Mouse (Mus musculus): ENCODE measurements around the gene Vtcn1. TPM values are rescaled to one million over a fixed set of nuclear protein-coding genes. Genes with fewer than 3 reads are reported as not detected.
"Not testable (repeated sequence)": the region's sequence is repeated elsewhere in the genome, so short reads cannot be mapped to it uniquely, and the experiment has no call there.

Gene Vtcn1
- total RNA-seq (2021): under 1 TPM; 0.14 to 0.48 TPM
- long read RNA-seq, experiment 1, partial matches to known transcripts: 0 of 3 reads
- long read RNA-seq, experiment 1, other reads (novel, unspliced or antisense): 3 of 3 reads
- long read RNA-seq, experiment 2, partial matches to known transcripts: 0 of 2 reads
- long read RNA-seq, experiment 2, other reads (novel, unspliced or antisense): 2 of 2 reads

DNA sequence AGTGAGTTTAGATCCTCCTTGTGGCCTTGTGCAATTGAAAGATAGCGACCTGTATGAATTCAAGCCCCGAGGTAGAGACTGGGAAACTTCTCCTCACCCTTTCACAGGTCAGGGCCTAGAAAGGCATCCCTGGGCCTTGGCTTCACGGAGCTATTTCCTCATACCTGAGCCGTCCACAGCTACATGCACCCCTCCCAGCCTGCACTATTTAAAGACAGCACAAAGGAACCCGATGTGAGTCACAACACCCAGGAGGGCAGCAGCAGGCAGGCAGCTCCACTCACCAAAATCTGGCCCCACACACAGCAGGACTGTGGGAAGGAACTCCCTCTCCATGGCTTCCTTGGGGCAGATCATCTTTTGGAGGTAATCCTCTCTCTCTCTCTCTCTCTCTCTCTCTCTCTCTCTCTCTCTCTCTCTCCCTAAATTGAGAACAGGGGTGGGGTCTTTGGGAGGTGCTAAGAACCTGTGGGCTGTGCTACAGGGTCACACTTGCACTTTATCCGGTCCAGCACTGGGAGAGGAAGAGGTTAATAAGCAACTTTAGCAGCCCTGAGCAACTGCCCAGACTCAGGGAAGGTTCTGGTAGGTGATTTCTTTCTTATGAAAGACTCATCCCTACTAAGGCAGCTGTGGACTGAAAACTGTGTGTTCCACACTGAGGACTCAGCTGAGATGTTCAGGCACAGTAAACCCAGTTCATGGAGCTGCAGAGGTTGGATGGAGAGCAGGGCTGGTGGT is at the start of gene Vtcn1:
Vtcn1 (plus strand) TSS at position 235 of the 741 bp plus-strand sequence.
- DNase-seq (ENCODE audit: low spot score in 2 of 2): no peak

DNA sequence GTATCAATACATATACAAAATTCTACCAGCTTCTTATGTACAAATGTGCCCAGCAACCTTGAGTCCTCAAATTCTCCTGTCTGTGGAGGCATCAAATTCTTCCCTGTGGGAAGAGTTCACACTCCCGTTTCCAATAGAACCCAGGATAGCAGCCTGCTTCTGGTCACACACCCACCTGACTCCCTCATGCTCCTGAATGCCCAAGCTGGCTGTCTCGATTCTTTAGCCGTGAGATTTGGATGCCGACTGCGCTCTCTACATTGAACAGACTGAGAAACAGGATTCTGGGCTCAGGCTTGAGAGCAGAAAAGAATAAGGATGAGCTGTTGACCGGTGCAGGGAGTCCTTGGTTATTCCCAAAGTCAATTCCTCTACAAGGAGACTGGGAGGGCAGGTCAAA is 48.3 kb upstream of the Vtcn1 start:
- DNase-seq (ENCODE audit: low spot score in 2 of 2): no peak

DNA sequence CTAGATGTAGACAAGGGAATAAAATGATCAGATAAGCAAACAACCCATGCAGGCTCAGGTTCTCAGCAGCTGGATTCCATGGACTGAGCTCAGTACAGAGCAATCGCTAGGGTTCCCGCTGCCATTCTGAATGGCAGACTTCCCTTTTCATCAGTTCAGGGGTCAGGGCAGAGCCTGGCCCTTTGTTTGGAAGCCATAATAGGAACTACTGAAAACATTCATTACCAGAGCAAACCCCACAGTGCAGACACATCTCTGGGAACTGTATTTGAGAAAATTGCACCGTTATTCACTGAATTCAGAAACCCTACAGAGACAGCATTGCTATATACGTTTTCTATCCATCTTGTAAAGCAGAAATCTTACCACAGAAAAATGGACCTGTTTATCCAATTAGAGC is 47.7 kb upstream of the Vtcn1 start:
- no peak for DNase-seq (ENCODE audit: low spot score in 2 of 2)

DNA sequence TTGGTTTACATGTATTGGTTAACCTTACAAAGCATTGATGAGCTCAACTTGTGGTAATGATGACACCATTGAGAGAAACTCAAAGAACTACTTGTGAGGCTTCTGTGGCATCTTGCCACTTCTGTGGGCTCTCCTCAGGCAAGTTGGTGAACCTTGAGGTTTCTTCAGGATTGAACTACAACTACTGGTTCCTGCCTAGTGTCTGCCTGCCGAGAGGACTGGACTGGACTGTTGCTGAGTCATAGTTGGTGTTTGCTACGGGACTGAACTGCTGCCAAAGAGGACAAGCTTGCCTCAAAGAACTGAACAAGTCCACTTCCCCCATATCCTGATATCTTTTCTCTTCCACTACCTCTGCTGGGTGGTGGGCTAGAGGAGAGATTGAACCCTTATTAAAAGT is 39.2 kb upstream of the Vtcn1 start:
- no peak for DNase-seq (ENCODE audit: low spot score in 2 of 2)

DNA sequence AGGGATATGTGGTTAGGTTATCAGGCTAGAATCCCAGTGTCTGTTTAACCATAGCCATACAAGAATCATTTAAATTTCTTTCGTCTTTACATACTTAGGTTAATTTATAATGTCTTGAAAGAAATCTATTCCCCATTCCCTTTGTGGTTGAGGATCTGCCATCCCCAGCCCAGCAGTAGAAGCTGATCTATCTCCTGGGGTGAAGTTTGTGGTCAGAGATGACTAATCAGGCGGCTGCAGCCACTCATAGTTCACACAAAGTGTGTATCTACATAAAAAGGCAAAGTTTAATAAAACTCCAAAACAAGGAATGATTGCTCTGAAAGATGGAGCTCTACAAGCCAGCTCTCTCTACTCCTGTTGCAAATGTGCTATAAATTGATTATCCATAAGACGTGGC is 33.6 kb upstream of the Vtcn1 start:
- no peak for DNase-seq (ENCODE audit: low spot score in 2 of 2)

DNA sequence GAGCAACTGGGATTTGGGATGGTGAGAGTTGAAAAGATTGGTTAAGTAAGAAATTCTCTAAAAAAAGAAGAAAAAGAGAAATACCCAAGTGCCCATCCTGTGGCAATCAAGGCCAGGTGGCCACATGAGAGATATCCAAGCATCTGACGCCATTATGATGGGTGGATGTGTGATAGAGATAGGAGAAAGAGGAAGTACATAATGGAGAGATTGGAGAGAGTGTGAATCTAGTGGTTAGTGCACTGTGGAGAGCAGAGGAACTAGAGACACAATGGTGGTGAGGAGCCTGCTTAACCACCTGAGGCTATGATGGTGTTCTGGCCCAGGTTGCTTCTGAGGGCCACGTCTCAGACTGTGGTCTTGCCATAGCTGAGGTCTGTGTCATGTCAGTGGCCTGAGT is 31.9 kb upstream of the Vtcn1 start:
- no peak for DNase-seq (ENCODE audit: low spot score in 2 of 2)

DNA sequence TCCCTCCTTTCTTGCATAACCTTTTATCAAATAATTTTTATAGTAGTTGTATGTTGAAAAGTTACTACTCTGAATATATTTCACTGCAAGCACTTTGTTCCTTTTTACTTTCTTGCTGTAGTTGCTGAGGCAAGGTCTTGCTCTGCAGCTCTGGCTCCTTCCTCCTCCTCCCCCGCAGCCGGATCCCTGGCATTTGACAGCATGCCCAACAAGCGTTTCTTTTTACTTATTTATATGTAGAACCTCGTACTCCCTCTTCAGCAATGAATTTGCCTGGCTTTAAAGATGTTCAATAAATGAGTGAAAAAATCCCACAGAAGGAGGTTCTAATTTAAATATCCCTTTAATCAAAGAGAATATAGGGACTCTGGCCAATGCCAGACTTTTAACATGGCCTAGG is 28.7 kb upstream of the Vtcn1 start:
- DNase-seq (ENCODE audit: low spot score in 2 of 2): no peak

DNA sequence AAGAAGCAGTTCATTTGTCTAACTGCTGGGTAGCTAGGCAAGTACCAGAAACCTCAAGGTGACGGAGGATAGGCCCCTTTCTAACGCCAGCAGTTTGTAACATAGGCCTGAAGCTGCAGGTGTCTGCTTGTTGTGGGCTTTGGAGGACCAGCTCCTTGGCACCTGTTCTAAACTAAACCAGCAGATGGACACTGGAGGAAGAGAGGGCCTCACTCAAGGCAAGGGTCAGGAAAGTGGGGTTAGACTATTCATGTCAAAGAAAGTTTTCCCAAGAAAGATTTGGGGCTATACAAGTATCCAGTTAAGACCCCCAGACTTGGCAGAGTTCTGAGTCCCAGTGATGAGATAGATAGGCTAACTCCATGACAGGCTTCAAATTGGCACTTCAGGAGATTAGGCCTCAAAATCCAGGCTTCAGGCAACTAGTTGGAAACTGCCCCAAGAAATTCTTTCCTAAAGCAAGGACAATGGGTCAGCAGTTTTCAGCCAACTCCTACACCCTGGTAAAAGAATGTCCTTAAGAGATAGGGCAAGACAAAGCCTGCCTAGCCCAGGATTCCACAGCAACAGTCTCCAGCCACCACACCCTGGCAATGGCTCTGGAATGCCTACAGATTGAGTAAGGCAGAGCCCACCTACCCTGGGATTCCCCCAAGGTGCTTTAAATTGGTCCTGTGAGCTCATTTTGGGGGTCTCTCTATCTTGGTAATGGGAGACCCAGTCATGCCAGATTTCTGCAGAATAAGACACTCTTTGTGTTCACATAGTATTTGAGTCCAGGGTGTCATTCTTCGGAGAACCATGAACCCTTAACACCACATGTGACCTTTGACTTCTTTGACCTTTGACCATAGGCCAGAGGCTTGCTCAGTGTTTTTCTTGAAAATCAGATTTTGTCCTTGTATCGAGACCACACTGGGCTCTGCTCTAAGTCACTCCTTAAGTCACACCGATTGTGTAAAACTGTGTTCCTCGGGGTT is 27.8 kb upstream of the Vtcn1 start:
- DNase-seq (ENCODE audit: low spot score in 2 of 2): no peak

DNA sequence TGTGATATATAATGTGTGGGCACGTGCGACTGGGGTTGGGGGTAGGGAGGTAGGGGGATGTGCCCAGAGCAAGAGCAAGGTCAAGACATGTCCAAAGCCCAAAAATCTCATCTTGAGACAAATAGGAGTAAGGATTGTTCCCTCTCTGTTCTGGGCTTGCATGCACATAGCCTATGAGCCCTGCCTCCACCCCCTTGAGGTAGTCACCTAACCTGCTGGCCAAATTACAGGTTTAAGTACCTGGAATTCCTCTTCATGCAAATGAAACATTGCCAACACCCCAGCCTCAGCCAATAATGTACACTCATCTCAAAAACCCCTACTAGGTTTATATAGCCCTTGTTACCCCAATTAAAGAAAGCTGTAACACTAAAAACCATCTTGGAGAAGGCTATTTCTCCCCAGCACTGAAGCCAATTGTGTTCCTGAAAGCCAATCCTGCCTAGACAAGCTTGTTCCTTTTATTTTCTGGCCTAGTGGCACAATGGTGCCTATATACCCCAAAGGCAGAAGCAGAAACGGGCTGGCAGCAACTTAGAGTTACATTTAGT is 26.3 kb upstream of the Vtcn1 start:
- DNase-seq (ENCODE audit: low spot score in 2 of 2): no peak

DNA sequence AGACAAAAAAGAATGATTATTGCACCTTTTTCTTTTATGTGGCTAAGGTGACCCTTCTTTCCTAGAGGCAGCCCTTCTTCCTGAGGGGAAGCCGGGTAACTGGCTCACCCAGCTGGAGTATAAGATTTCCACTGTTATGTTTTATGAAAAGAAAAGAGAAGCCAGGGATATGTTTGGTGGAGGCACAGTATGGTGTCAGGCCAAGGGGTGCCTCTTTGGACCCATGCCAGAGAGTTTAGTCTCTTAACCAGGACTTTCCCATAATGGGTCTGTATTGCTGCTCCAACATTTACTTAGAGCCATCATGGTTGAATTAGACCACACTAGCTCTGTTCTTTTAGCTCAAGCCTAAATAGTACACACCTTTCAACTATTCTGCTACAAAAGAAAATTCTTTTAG is 20.3 kb upstream of the Vtcn1 start:
- no peak for DNase-seq (ENCODE audit: low spot score in 2 of 2)

DNA sequence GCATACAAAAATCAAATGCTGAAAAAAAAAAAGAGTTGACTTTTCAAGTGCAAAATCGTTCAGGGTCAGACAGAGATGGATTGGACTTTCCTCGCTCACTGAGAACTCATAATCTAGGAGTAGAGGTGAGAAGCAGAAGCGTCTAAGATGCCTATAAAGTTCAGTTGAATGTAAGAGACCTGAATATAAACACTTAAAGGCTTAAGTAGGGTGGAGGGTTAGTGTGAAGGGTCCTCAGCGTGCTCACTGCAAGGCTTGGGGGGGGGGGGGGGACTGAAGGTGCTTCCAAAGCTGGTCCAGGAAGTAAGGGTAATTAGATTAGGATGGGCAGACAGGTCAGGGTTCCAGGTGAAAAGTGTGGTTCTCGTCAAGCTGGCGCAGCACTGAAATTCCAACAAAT is 19.3 kb upstream of the Vtcn1 start:
- no peak for DNase-seq (ENCODE audit: low spot score in 2 of 2)

DNA sequence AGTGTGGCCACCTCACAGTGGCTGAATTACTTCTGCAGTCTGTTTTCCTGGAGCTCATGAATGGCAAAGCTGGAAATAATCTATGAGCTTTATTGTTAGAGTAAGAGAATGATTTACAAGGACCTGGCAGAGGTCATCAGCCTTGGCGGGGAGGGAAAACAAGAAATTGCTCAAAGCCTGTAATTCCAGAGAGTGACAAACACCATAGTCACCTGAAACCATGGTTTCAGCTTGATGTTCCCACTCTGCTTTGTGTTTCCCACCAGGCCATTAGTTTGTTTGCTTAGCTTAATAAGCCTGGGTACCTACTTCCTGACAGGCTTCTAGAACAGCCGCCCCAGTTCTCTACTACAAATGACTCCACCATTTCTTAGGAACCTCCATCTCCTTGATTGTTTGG is 14.8 kb upstream of the Vtcn1 start:
- DNase-seq (ENCODE audit: low spot score in 2 of 2): no peak

DNA sequence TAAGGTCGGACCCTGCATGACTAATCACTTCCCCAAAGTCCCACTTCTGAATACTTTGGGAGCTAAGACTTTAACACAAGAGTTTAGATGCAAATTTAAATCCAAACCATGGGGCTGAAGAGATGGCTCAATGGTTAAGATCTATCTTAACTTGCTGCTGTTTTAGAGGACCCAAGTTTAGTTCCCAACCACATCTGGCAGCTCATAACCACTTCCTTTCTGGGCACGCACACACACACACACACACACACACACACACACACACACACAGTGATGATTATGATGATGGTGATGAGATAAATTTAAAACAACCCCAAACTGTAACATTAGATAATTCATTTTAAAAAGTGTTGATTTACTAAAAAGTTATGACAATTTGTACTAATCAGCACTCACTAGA is 13.4 kb upstream of the Vtcn1 start:
- DNase-seq (ENCODE audit: low spot score in 2 of 2): no peak

DNA sequence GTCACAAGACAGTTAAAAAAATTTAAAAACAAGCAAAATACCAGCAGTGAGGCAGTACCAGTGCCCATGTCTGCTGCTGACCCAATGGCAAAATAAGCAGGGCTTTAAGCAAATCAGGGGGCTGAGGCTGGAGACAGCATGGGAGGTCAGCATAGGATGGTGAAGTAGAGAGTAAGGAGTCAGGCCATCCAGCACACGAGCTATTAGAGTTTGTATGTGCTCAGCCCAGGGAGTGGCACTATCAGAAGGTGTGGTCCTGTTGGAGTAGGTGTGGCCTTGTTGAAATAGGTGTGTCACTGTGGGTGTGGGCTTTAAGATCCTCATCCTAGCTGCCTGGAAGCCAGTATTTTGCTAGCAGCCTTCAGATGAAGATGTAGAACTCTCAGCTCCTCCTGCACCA is 9.8 kb upstream of the Vtcn1 start:
- DNase-seq (ENCODE audit: low spot score in 2 of 2): not testable (repeated sequence)

DNA sequence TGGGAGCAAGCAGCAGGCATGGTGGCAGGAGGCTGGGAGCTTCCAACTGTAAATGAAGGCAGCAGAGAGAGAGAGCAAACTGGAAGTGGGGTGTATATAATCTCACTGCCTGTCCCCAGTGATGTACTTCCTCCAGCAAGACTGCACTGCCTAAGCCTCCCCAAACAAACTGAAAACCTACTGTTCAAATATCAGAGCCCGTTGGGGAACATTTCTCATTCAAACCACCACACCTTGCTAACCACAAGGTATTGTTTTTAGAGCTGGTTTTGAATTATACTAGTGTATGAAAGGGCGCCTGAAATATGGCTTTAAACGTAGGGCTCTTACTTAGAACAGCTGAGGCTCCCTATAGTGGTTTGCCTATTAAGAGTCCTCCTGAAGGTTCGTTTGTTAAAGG is 6.5 kb upstream of the Vtcn1 start:
- DNase-seq (ENCODE audit: low spot score in 2 of 2): no peak

DNA sequence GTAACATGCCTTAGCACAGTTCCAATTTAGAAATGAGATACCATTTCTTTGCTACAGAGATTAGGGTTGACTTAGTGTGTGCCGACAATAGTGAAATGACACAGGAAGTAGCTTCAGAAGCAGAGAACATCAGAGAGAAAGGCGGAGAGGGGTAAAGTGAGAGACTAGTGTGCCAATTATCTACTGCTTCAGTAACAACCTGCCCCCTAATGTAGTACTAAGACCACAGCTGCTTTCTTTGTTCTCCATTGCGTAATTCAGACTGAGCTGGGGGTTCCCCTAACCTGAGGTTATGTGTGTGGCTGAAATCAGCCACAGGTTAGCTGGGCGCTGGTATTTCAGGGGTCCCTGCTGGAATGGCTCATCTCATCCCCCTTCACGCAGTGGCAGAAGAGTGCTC is 5.7 kb upstream of the Vtcn1 start:
- no peak for DNase-seq (ENCODE audit: low spot score in 2 of 2)

DNA sequence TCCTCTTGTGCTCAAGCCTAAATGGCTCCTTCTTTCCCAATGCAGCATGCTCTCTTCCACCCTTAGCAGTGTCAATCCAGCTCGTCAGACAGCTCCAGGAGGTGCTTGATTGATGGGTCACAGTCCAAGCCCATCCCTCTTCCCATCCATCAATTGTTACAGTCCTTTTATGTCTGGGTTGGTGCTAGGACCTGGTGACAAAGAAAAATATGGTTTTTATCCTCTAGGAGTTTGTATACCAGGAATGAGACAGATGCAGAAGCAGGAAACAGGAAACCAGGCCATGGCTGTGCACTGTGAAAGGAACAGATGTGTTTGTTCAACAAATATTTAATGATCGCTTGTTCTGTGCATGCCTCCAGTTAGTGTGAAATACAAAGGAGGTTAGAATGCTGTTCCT is 4.4 kb upstream of the Vtcn1 start:
- DNase-seq (ENCODE audit: low spot score in 2 of 2): no peak

DNA sequence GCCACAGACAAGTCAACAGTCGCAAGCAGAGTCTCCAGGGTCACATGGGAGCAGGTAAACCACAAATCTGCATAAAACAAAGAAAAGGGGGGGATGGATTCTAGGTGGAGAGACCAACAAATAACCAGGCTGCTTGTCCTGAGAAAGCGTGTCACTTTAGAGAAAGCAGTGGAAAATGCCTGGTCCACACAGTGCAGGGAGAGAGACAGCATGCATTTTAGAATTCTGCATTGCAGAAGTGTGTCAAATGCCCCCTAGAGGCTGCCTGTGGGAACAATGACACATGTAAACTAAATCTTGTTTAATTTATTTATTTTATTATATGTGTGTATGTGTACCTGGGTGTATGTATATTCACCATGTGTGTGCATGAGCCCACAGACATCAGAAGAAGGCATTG is 4.0 kb upstream of the Vtcn1 start:
- DNase-seq (ENCODE audit: low spot score in 2 of 2): no peak

DNA sequence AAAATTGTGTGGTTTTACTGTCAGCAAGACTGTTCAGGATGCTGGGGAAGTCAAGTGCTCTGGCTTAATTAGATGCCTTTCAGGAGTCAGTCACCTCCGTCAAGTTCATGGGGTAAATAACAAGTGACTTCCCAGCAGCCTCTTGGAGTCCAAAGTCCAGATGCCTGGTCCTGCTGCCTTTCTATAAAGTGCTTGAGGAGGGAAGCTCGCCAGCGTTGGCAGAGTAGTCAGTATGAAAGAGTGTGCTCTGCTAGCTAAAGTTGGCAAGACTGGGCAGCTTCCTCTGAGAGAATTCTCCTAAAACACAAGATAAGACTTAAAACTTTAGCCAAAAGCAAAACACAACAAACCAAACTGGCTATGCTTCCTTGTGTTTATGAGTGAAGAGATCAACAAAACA is 18.5 kb downstream of the Vtcn1 start:
- no peak for DNase-seq (ENCODE audit: low spot score in 2 of 2)

DNA sequence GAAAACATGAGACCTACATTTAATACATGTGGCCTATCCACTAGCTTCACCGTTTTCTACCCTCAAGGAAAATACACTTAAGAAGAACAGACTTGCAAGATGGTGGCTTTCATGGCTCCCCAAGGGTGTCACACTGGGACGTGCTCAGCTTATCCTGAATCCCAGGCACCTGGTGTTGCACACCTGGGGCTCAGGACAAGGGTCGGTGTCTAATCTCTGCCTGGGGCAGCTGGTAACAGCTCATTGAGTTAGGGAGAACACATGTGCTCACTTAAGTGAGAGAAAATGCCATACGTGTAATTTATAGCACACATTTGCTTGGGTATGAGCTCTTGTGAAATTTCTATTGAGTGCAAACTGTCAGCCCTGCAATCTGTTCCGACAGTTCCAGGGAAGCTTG is 19.1 kb downstream of the Vtcn1 start:
- no peak for DNase-seq (ENCODE audit: low spot score in 2 of 2)

DNA sequence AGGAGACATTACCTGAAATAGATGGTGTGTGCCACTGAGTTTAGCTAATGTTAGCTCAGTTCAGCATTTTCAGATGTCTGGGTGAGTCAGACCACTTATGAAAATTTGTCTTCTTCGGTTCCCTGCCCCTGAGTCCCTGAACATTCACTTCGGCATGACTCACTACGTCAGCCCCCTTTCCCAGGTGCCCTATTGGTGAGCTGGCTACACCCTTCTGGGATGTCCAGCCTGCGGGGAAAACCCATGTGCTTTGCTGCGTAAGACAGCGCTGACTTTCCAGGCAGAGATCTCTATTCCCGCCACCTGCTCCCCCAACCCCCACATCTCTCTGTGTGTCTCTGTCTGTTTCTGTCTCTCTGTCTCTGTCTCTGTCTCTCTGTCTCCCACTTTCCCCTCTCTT is 23.1 kb downstream of the Vtcn1 start:
- no peak for DNase-seq (ENCODE audit: low spot score in 2 of 2)

DNA sequence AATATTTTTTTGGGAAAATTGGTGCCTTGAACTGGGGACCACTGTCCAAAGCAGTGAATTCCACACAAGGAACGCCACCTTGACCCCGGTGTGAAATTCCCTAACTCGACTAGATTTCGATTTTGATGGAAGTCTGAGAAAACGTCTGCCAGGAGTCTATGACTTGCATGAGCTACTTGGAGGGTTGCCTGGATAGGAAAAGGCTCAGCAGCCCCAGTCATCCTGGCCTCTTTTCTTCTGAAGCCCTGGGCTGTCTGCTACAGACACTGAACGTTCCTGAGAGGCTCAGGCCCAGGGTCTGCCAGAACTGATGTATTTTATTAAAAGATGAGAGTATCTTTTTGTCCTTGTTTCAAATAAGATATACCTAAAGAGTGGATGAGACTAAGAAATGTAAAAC is 25.2 kb downstream of the Vtcn1 start:
- DNase-seq (ENCODE audit: low spot score in 2 of 2): no peak
